ENCODE assay signal across 20 mouse cellular contexts in the genomic region with DNA sequence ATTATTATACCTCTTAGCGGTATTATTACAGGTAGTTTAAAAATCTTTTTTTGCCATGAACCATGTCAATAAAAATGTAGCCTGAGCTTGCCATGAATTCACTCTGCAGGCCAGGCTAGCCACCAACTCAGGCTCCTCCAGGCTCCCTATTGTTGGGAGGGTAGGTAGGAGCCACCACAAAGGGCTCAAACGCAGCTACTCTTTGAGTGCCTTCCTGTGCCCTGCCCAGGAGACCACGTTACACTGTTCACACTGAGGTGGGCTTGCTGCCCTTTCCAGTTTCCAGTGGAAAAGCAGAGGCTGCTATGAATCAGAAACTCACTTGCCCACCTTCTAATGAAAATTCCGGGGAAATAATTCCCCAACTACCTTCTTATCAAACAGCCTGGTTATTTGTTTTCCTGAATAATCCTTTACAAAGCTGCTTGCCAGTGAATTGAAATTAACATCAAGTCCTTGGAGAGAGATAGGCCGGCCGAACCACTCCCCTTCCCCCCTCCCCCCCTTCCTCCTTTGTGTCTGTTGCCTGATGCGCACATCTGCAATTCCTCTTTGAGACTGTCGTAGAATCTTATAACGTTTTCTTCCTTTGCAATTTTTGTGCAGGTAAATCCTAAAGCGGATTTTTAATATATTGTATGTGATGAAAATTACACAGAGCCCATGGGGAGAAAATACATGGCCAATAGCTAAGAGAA. TPM values are rescaled to one million over a fixed set of nuclear protein-coding genes. Genes with fewer than 3 reads are reported as not detected.
DNase-seq lines count a peak whose midpoint lies in the region; ATAC-seq lines count a peak whose summit lies in the region.
"Had no signal": no experiment of that assay in that cellular context is flagged by ENCODE, and none has a peak within 500 bp of the region (broad histone marks: within the 10 kb centered on the region; RNA-seq: fewer than 3 reads in every experiment).

No protein-coding gene starts in this region.

- no peak overlapping the region for H3K4me3 ChIP-seq in forebrain, embryonic 13.5 days
- H3K4me3 ChIP-seq in hindbrain, embryonic 15.5 days = no peak overlapping the region
- no peak overlapping the region for H3K4me3 ChIP-seq in midbrain, embryonic 16.5 days (ENCODE audit: low read depth, low read length)
- H3K4me3 ChIP-seq: gastrocnemius, adult 2 months; liver, embryonic 13.5 days; megakaryocyte, embryonic 14.5 days had no signal

- DNase-seq in embryo, embryonic 11 days = peak; percentile 42
- no peak for DNase-seq in adrenal gland, postnatal 36 days
- no peak for DNase-seq in adrenal gland, adult (ENCODE audit: inconsistent age in 2 of 2, low spot score in 1 of 2)
- DNase-seq in urinary bladder, adult 2 months (ENCODE audit: low spot score) = no peak
- DNase-seq: adrenal gland, postnatal 14 days; gastrocnemius, adult 2 months; kidney, postnatal 14 days; left cerebral cortex, postnatal 4 days; liver, embryonic 13.5 days; right cerebral cortex, postnatal 25 days; thymus, adult 2 months had no signal

- 10% methylated on average over 10 of the region's 10 CpGs for WGBS in forebrain, embryonic 13.5 days
- 15% methylated on average over 10 of the region's 10 CpGs for WGBS in hindbrain, embryonic 15.5 days
- WGBS in midbrain, embryonic 16.5 days = 10% methylated on average over 10 of the region's 10 CpGs

- H3K36me3 ChIP-seq in forebrain, embryonic 13.5 days (ENCODE audit: poor library complexity, severe bottlenecking) = no peaks in the 10 kb centered on the region
- no peaks in the 10 kb centered on the region for H3K36me3 ChIP-seq in hindbrain, embryonic 15.5 days
- H3K36me3 ChIP-seq in midbrain, embryonic 16.5 days (ENCODE audit: control insufficient read depth, insufficient read depth, low read length) = no peaks in the 10 kb centered on the region
- H3K36me3 ChIP-seq: liver, embryonic 13.5 days had no signal

- no peak overlapping the region for H3K9ac ChIP-seq in forebrain, embryonic 13.5 days
- H3K9ac ChIP-seq in hindbrain, embryonic 15.5 days = no peak overlapping the region
- H3K9ac ChIP-seq in midbrain, embryonic 16.5 days (ENCODE audit: low read depth, low read length) = 0 out of 2 replicates have a peak overlapping the region, but pooled peaks have one; percentile 4
- H3K9ac ChIP-seq: liver, embryonic 13.5 days had no signal

- peaks cover 7% of the 10 kb centered on the region; the same call in 1 of the 2 replicates for H3K4me1 ChIP-seq in forebrain, embryonic 13.5 days
- peaks cover 9% of the 10 kb centered on the region for H3K4me1 ChIP-seq in hindbrain, embryonic 15.5 days (replicated peaks)
- peaks cover 18% of the 10 kb centered on the region for H3K4me1 ChIP-seq in midbrain, embryonic 16.5 days (ENCODE audit: control insufficient read depth, insufficient read depth, low read length)
- H3K4me1 ChIP-seq: liver, embryonic 13.5 days; megakaryocyte, embryonic 14.5 days had no signal

- no peak for ATAC-seq in forebrain, embryonic 13.5 days
- no peak for ATAC-seq in hindbrain, embryonic 15.5 days (ENCODE audit: low FRiP score, low read depth)
- ATAC-seq in midbrain, embryonic 16.5 days = peak; percentile 63; the same call in 1 of the 2 replicates
- ATAC-seq: intestine, postnatal 0 days; lung, postnatal 0 days; Patski had no signal

- H3K27me3 ChIP-seq in forebrain, embryonic 13.5 days = no peaks in the 10 kb centered on the region
- no peaks in the 10 kb centered on the region for H3K27me3 ChIP-seq in hindbrain, embryonic 15.5 days
- H3K27me3 ChIP-seq in midbrain, embryonic 16.5 days (ENCODE audit: control insufficient read depth, insufficient read depth, low read depth, low read length) = no peaks in the 10 kb centered on the region
- H3K27me3 ChIP-seq: liver, embryonic 13.5 days had no signal

- H3K9me3 ChIP-seq in forebrain, embryonic 13.5 days (replicated peaks) = no peaks in the 10 kb centered on the region
- no peaks in the 10 kb centered on the region for H3K9me3 ChIP-seq in hindbrain, embryonic 15.5 days
- no peaks in the 10 kb centered on the region for H3K9me3 ChIP-seq in midbrain, embryonic 16.5 days (replicated peaks; ENCODE audit: control insufficient read depth, low read length, poor library complexity, severe bottlenecking)
- H3K9me3 ChIP-seq: liver, embryonic 13.5 days had no signal

- peak overlapping the region; percentile 60 for H3K27ac ChIP-seq in forebrain, embryonic 13.5 days
- H3K27ac ChIP-seq in hindbrain, embryonic 15.5 days (replicated peaks) = peak overlapping the region; percentile 69
- peak overlapping the region; percentile 83 for H3K27ac ChIP-seq in midbrain, embryonic 16.5 days (ENCODE audit: low read length)
- H3K27ac ChIP-seq: gastrocnemius, adult 2 months; liver, embryonic 13.5 days had no signal

- H3K4me2 ChIP-seq in forebrain, embryonic 13.5 days = no peak overlapping the region
- H3K4me2 ChIP-seq in hindbrain, embryonic 15.5 days = no peak overlapping the region
- no peak overlapping the region for H3K4me2 ChIP-seq in midbrain, embryonic 16.5 days (ENCODE audit: low read length)
- H3K4me2 ChIP-seq: liver, embryonic 13.5 days had no signal

RNA-seq across cellular contexts. Expression of gene Syt13, which starts 44.6 kb away (rescaled TPM):
- polyA plus RNA-seq in forebrain, embryonic 13.5 days (2015; fragmentation: Nextera tagmentation; extraction: Ambion mirVana) = 18.5 and 37.1 TPM in 2 replicates
- polyA plus RNA-seq in hindbrain, embryonic 15.5 days (2015; fragmentation: Nextera tagmentation; extraction: Ambion mirVana) = 46.5 and 49.9 TPM in 2 replicates
- 112 and 145 TPM in 2 replicates for polyA plus RNA-seq in midbrain, embryonic 16.5 days (2015; fragmentation: Nextera tagmentation; extraction: Ambion mirVana)
- 1 to 10 TPM; 1.1 to 2.0 TPM for total RNA-seq in adrenal gland, postnatal 36 days (2021)
- polyA plus RNA-seq in urinary bladder, adult 2 months (2012; rRNA removed) = 0.60 and 0.62 TPM in 2 replicates
- total RNA-seq: CH12.LX; neutrophil, adult 5-6 weeks had no signal

Comparison
In these comparisons a context has a peak if more than half of its experiments do, and no peak if none do; other contexts are left out.
1. RNA of gene Syt13, which starts 44.6 kb away (polyA plus RNA-seq): 112 to 145 TPM in midbrain, embryonic 16.5 days, 46.5 to 49.9 TPM in hindbrain, embryonic 15.5 days and 18.5 to 37.1 TPM in forebrain, embryonic 13.5 days; 0.60 to 0.62 TPM in urinary bladder, adult 2 months; every median in the first group is over 10 times any median in the second.
2. Peak in every context shown above with its lines, with median percentiles within 50 percentile points of each other: H3K27ac ChIP-seq.